Mouse (Mus musculus) forebrain, embryonic 16.5 days (tissue): ENCODE measurements around the gene Mfsd5. TPM values are rescaled to one million over a fixed set of nuclear protein-coding genes. Genes with fewer than 3 reads are reported as not detected.

ENCODE experiments used
- ATAC-seq: fragments of 200-750 bp; cut with Nextera tagmentation; 2 replicates; pipeline ENCODE4 v1.8.0; 2017; ENCODE audit warnings: mild to moderate bottlenecking, moderate library complexity
- H3K27ac ChIP-seq: fragments of 300-500 bp; sonication (generic); 2 replicates; pipeline ENCODE4 v1.5.1; 2014; ENCODE audit warnings: low read length, control low read depth
- H3K27me3 ChIP-seq: fragments of 300-500 bp; sonication (generic); replicated peaks from 2 replicates; pipeline ENCODE4 v1.6.1; 2014; ENCODE audit warnings: low read length; ENCODE audit not compliant: control insufficient read depth, insufficient read depth
- H3K36me3 ChIP-seq: fragments of 300-500 bp; sonication (generic); 2 replicates; pipeline ENCODE4 v1.6.1; 2014; ENCODE audit not compliant: control insufficient read depth, insufficient read depth
- H3K4me1 ChIP-seq: fragments of 300-500 bp; sonication (generic); replicated peaks from 2 replicates; pipeline ENCODE4 v1.6.1; 2014; ENCODE audit warnings: low read length; ENCODE audit not compliant: control insufficient read depth, insufficient read depth
- H3K4me2 ChIP-seq: fragments of 300-500 bp; sonication (generic); 2 replicates; pipeline ENCODE4 v1.6.1; 2014; ENCODE audit warnings: mild to moderate bottlenecking, low read length, control low read depth
- H3K4me3 ChIP-seq: fragments of 300-500 bp; sonication (generic); replicated peaks from 2 replicates; pipeline ENCODE4 v1.5.1; 2014; ENCODE audit warnings: mild to moderate bottlenecking, low read length, control low read depth
- H3K9ac ChIP-seq: fragments of 300-500 bp; sonication (generic); replicated peaks from 2 replicates; pipeline ENCODE4 v1.6.1; 2014; ENCODE audit warnings: low read depth, low read length, control low read depth
- H3K9me3 ChIP-seq: fragments of 300-500 bp; sonication (generic); 2 replicates; pipeline ENCODE4 v1.6.1; 2016; ENCODE audit warnings: low read length; ENCODE audit not compliant: control insufficient read depth
- WGBS: fragments of 180-500 bp; shearing (Covaris S2); extraction: QIAGEN DNeasy Blood & Tissue Kit; methylation state at CpG from one replicate; pipeline ENCODE4 v1.1.7; 2014; 5-methylcytosine and 5-hydroxymethylcytosine counted together
- polyA plus RNA-seq: library from polyadenylated mRNA; unstranded; fragments of >200 nt; fragmentation: Nextera tagmentation; extraction: Ambion mirVana; gene quantifications from 2 replicates; pipeline ENCODE4 v1.2.1, GENCODE M21; 2015

Gene Mfsd5
- 50.6 and 52.8 TPM in 2 replicates for polyA plus RNA-seq

GRCm38 (mm10) chr15:102279092-102279782 is at the start of gene Mfsd5:
Gene Mfsd5, plus strand, starts transcription at chr15:102279454.
- Histone ChIP-seq H3K4me1 (peaks cover 15% of the 10 kb centered on the region), H3K4me2 (peak within 1 kb of the TSS; percentile 98), H3K4me3 (peak within 1 kb of the TSS; percentile 82), H3K9me3 (no peaks in the 10 kb centered on the region), H3K36me3 (peaks cover 8% of the 10 kb centered on the region), H3K27me3 (no peaks in the 10 kb centered on the region), H3K27ac (peak within 1 kb of the TSS; percentile 68), H3K9ac (peak within 1 kb of the TSS; percentile 86)
- under 1% methylated on average over 63 of the region's 65 CpGs for WGBS
- ATAC-seq, result peak; percentile 97

- no peaks in the 10 kb centered on the region for H3K9me3 ChIP-seq
- no peak overlapping the region for H3K4me2 ChIP-seq
- H3K9ac ChIP-seq, result no peak overlapping the region
- peaks cover 2% of the 10 kb centered on the region; the same call in 1 of the 2 replicates for H3K4me1 ChIP-seq
- 85% methylated on average over 17 of the region's 17 CpGs for WGBS
- no peak for ATAC-seq
- no peak overlapping the region for H3K27ac ChIP-seq
- H3K4me3 ChIP-seq, result no peak overlapping the region
- no peaks in the 10 kb centered on the region for H3K27me3 ChIP-seq
- no peaks in the 10 kb centered on the region for H3K36me3 ChIP-seq
These were observed 48.6 kb upstream of the Mfsd5 start for GRCm38 (mm10) chr15:102230408-102231321.

- Histone ChIP-seq H3K4me3 (no peak within 1 kb of the TSS), H3K27me3 (no peaks in the 10 kb centered on the region), H3K4me1 (peaks cover 2% of the 10 kb centered on the region; the same call in 1 of the 2 replicates), H3K9me3 (no peaks in the 10 kb centered on the region), H3K36me3 (no peaks in the 10 kb centered on the region), H3K4me2 (no peak within 1 kb of the TSS), H3K9ac (no peak within 1 kb of the TSS), H3K27ac (no peak within 1 kb of the TSS)
- 57% methylated on average over 6 of the region's 6 CpGs for whole genome bisulfite sequencing
- ATAC-seq, result no peak
These were observed 47.5 kb upstream of the Mfsd5 start, which contains the start of gene Itgb7 for GRCm38 (mm10) chr15:102231748-102232147. Gene Itgb7, minus strand, starts transcription at chr15:102231944.

GRCm38 (mm10) chr15:102232764-102233163 is 46.5 kb upstream of the Mfsd5 start:
- no peaks in the 10 kb centered on the region for H3K9me3 ChIP-seq
- H3K4me3 ChIP-seq, result no peak overlapping the region
- no peak overlapping the region for H3K9ac ChIP-seq
- H3K27me3 ChIP-seq, result no peaks in the 10 kb centered on the region
- peaks cover 2% of the 10 kb centered on the region; the same call in 1 of the 2 replicates for H3K4me1 ChIP-seq
- no peak overlapping the region for H3K4me2 ChIP-seq
- WGBS, result 85% methylated on average over 7 of the region's 7 CpGs
- H3K36me3 ChIP-seq, result no peaks in the 10 kb centered on the region
- H3K27ac ChIP-seq, result no peak overlapping the region
- no peak for ATAC-seq

- Histone ChIP-seq H3K4me2 (no peak overlapping the region), H3K9ac (no peak overlapping the region), H3K4me3 (no peak overlapping the region), H3K9me3 (no peaks in the 10 kb centered on the region), H3K36me3 (no peaks in the 10 kb centered on the region), H3K4me1 (peaks cover 2% of the 10 kb centered on the region; the same call in 1 of the 2 replicates), H3K27me3 (no peaks in the 10 kb centered on the region), H3K27ac (no peak overlapping the region)
- 39% methylated on average over 2 of the region's 2 CpGs for WGBS
- ATAC-seq, result no peak
These were observed 45.4 kb upstream of the Mfsd5 start for GRCm38 (mm10) chr15:102233896-102234295.

- no peak overlapping the region for H3K4me2 ChIP-seq
These were observed 43.8 kb upstream of the Mfsd5 start for GRCm38 (mm10) chr15:102235371-102236027.

GRCm38 (mm10) chr15:102238543-102239259 is 40.6 kb upstream of the Mfsd5 start:
- Histone ChIP-seq H3K9me3 (no peaks in the 10 kb centered on the region), H3K9ac (no peak overlapping the region), H3K4me1 (peaks cover 10% of the 10 kb centered on the region), H3K27ac (no peak overlapping the region), H3K36me3 (no peaks in the 10 kb centered on the region), H3K27me3 (peaks cover 2% of the 10 kb centered on the region; the same call in 1 of the 2 replicates), H3K4me2 (no peak overlapping the region), H3K4me3 (no peak overlapping the region)
- WGBS, result 86% methylated on average over 14 of the region's 14 CpGs
- no peak for ATAC-seq

More at GRCm38 (mm10) chr15:102235371-102236027, 43.8 kb upstream of the Mfsd5 start:
- H3K9me3 ChIP-seq, result no peaks in the 10 kb centered on the region
- no peak overlapping the region for H3K27ac ChIP-seq
- WGBS, result 17% methylated on average over 21 of the region's 21 CpGs
- H3K36me3 ChIP-seq, result no peaks in the 10 kb centered on the region
- no peak overlapping the region for H3K4me3 ChIP-seq
- H3K4me1 ChIP-seq, result peaks cover 2% of the 10 kb centered on the region; the same call in 1 of the 2 replicates
- H3K9ac ChIP-seq, result peak overlapping the region; percentile 6; the same call in 1 of the 2 replicates
- no peak for ATAC-seq
- no peaks in the 10 kb centered on the region for H3K27me3 ChIP-seq

- Histone ChIP-seq H3K27me3 (peaks cover 5% of the 10 kb centered on the region), H3K27ac (no peak overlapping the region), H3K4me2 (no peak overlapping the region), H3K36me3 (no peaks in the 10 kb centered on the region), H3K9ac (0 out of 2 replicates have a peak overlapping the region, but pooled peaks have one; percentile 8), H3K4me3 (no peak overlapping the region), H3K4me1 (peaks cover 15% of the 10 kb centered on the region), H3K9me3 (no peaks in the 10 kb centered on the region)
- ATAC-seq, result peak; percentile 77
- WGBS, result 8% methylated on average over 9 of the region's 9 CpGs
These were observed 40.0 kb upstream of the Mfsd5 start for GRCm38 (mm10) chr15:102239260-102239590.
